Mouse (Mus musculus) stomach, embryonic 16.5 days (tissue): ENCODE measurements around the gene Sntg2. TPM values are rescaled to one million over a fixed set of nuclear protein-coding genes. Genes with fewer than 3 reads are reported as not detected.

ENCODE experiments used
- ATAC-seq: fragments of 200-750 bp; cut with Nextera tagmentation; 2 replicates; pipeline ENCODE4 v1.8.0; 2017; ENCODE audit warnings: moderate number of reproducible peaks, moderate TSS enrichment; ENCODE audit not compliant: insufficient read depth, low FRiP score
- H3K27ac ChIP-seq: fragments of 300-500 bp; sonication (generic); 2 replicates; pipeline ENCODE4 v1.5.1; 2014; ENCODE audit warnings: low read length
- H3K27me3 ChIP-seq: fragments of 300-500 bp; sonication (generic); 2 replicates; pipeline ENCODE4 v1.6.1; 2014; ENCODE audit warnings: low read length, control low read depth, mixed read lengths; ENCODE audit not compliant: control insufficient read depth, insufficient read depth
- H3K36me3 ChIP-seq: fragments of 300-500 bp; sonication (generic); 2 replicates; pipeline ENCODE4 v1.6.1; 2014; ENCODE audit warnings: low read length; ENCODE audit not compliant: control insufficient read depth, insufficient read depth
- H3K4me1 ChIP-seq: fragments of 300-500 bp; sonication (generic); 2 replicates; pipeline ENCODE4 v1.6.1; 2014; ENCODE audit warnings: low read length, control low read depth, mixed read lengths; ENCODE audit not compliant: control insufficient read depth, insufficient read depth
- H3K4me2 ChIP-seq: fragments of 300-500 bp; sonication (generic); 2 replicates; pipeline ENCODE4 v1.6.1; 2014; ENCODE audit warnings: low read depth, low read length, mixed read lengths
- H3K4me3 ChIP-seq: fragments of 300-500 bp; sonication (generic); replicated peaks from 2 replicates; pipeline ENCODE4 v1.5.1; 2014; ENCODE audit warnings: mild to moderate bottlenecking, low read length
- H3K9ac ChIP-seq: fragments of 300-500 bp; sonication (generic); 2 replicates; pipeline ENCODE4 v1.6.1; 2014; ENCODE audit warnings: low read length
- H3K9me3 ChIP-seq: fragments of 300-500 bp; sonication (generic); replicated peaks from 2 replicates; pipeline ENCODE4 v1.6.1; 2016; ENCODE audit warnings: low read length, control low read depth; ENCODE audit not compliant: control insufficient read depth
- WGBS: fragments of 180-500 bp; shearing (Covaris S2); extraction: QIAGEN DNeasy Blood & Tissue Kit; methylation state at CpG from one replicate; pipeline ENCODE4 v1.1.7; 2014; 5-methylcytosine and 5-hydroxymethylcytosine counted together
- polyA plus RNA-seq: library from polyadenylated mRNA; unstranded; fragments of >200 nt; fragmentation: Nextera tagmentation; extraction: Ambion mirVana; gene quantifications from 2 replicates; pipeline ENCODE4 v1.2.1, GENCODE M21; 2015

The Sntg2 gene
- polyA plus RNA-seq, 1 experiment from 2014 or later = 29.7 TPM

GRCm38 (mm10) chr12:30128561-30129410 lies 244.4 kb downstream of the Sntg2 start:
- H3K4me1 ChIP-seq = no peaks in the 10 kb centered on the region
- ATAC-seq = no peak
- no peaks in the 10 kb centered on the region for H3K9me3 ChIP-seq
- no peak overlapping the region for H3K4me3 ChIP-seq
- H3K9ac ChIP-seq = no peak overlapping the region
- H3K27me3 ChIP-seq = no peaks in the 10 kb centered on the region
- H3K27ac ChIP-seq = no peak overlapping the region
- H3K4me2 ChIP-seq = no peak overlapping the region
- 61% methylated on average over 7 of the region's 7 CpGs for WGBS
- no peaks in the 10 kb centered on the region for H3K36me3 ChIP-seq

Other genes with a start within 250 kb of the Sntg2 start
- not detected in 2 replicates for gene Tpo, start 240.8 kb downstream of the Sntg2 start, polyA plus RNA-seq
- 28.7 and 29.7 TPM in 2 replicates for gene Tmem18, start 211.1 kb upstream of the Sntg2 start, polyA plus RNA-seq